Mouse (Mus musculus) lung, postnatal 14 days (tissue): ENCODE data around the gene Snrpd2.

Experiments used
- DNase-seq: peaks from one replicate; pipeline ENCODE4 v3.0.0; 2021

Snrpd2 gene

DNA sequence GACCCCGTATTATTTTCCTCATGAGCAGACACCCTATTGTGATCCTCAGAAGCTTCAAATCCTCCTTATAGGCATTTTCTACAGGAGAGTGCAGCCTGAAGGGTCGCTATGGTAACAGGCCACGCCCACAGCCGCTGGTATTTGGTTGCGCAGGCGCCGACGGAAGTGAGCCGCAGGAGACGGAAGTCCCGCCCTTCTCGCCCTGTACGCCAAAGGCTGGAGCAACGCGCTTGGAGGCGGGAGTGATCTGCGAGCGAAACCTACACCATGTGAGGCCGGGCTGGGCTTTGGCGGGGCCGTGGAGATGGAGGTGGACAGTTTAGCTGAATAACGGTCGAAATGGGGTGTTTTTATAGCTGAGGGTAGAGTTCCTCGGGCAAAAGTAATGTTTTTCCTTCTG is at the start of gene Snrpd2:
Gene Snrpd2 (plus strand): TSS at position 97 of the 400 bp plus-strand sequence.
- peak; percentile 99 for DNase-seq

DNA sequence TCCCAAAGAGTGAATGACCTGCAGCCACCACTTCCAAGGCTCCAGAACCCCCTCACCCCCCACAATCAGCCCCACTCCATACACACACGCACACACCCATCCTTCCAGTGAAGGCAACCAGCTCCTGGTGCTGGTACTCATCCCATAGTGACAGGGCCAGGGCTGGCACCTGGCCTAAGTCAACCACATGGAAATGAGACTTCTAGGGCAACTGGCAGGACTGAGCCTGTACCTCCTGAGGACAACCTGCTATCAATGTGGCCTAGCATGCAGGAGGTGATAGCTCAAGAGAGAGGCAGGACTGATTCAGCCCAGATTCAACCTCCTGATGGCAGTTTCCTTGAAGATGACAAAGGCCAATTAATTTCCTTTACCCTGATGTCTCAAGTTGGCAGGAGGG is 49.2 kb upstream of the Snrpd2 start:
- DNase-seq, result no peak

DNA sequence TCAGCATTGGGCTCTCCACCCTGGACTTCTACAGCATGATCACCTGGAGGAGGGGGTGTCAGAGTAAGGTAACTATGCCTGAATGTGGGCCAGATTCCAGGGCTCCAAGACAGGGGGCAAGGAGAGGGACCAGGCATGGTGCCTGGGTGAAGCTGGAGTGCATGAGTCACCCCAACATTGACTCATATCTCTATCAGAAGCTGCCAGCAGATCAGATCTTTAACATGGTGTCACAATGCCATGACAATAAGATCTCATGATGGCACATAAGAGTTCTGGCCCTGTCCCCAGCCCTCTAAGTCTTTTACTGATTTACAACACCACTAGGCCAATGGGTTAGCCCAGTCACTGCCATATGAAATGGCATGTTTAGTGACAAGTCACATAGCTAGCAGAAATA is 45.8 kb upstream of the Snrpd2 start:
- no peak for DNase-seq

DNA sequence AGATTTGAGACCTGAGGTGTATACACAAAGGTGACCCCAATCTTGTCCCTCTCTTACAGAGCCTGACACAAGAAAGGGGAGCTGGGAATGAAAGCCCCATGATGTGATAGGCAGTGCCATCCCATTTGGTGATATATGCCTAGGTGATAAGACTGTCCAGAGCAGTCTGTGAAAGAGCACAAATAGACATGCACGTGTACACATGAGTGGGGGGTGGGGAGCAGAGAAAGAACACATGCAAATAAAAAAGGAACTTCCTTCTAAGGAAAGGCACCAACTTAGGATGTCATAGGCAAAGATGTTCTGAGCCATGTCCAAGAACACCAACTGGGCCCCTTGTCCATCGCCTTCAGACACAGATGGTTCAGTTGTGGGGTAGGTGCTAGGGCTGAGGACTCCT is 45.0 kb upstream of the Snrpd2 start:
- DNase-seq, result no peak

DNA sequence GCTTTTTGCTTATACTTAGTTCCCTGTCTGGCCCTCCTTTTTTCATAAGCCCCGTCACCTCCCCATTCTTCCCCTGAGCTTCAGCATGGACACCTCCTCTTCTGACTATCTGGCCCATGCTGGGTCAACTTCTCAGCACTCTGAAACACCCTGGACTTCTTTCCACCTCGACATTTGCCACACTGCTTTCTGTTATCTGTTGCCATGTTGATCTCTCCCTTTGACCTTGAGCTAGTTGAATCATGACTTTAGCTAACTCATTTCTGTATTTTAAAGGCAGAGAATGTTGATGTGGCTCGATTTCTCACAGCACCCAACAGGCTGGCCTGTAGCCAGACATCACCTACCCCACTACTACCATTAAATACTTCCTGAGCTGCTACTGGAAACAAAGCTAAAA is 42.1 kb upstream of the Snrpd2 start:
- no peak for DNase-seq

DNA sequence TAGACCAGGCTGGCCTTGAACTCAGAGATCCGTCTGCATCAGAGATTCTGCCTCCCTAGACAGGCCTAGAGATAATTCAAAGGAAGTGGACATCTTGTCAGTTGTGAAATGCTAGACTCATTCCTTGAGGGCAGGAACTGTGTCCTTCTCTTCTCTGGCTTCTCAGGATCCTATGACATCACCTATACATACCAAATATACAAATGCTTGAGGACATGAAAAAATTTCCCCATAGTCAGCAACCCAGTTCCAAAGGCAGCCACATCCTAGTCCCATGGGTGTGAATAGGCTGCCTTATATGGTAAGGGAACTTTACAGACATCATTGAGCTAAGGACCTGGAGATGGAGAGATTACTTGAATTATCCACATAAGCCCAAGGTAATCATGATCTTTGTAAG is 40.0 kb upstream of the Snrpd2 start:
- no peak for DNase-seq

GRCm38 (mm10) chr7:19118028-19118771 is 31.3 kb upstream of the Snrpd2 start, which contains the start of gene Gm4969:
TSS of gene Gm4969 (minus strand) at chr7:19118368.
- peak; percentile 53 for DNase-seq

GRCm38 (mm10) chr7:19119083-19119482 is 30.4 kb upstream of the Snrpd2 start:
- DNase-seq, result no peak

GRCm38 (mm10) chr7:19119631-19120429 is 29.7 kb upstream of the Snrpd2 start, which contains the start of gene Fbxo46:
TSS of gene Fbxo46 (plus strand) at chr7:19119859.
- peak; percentile 91 for DNase-seq

- DNase-seq, result no peak
Observed at GRCm38 (mm10) chr7:19121686-19122085, 27.8 kb upstream of the Snrpd2 start.

DNA sequence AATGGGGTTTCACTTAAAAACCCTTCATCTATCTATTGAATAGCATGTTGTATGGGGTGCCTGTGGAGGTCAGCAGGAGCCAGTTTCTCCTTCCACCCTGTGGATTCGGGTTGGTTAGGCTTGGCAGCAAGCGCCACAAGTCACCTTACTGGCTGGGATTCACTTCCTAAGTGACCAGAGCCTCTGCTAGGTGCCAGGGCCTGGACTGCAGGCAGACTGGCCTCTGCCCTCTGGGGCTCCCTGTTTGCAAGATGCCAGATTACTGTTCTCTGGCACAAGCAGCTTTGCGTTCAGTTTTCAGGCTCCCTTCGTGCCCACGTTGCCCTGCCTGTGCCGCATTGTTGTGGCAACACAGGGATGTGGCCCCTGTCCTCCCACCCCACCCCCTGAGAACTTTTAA is 24.8 kb upstream of the Snrpd2 start:
- no peak for DNase-seq

GRCm38 (mm10) chr7:19127744-19128143 is 21.8 kb upstream of the Snrpd2 start:
- DNase-seq, result no peak

DNA sequence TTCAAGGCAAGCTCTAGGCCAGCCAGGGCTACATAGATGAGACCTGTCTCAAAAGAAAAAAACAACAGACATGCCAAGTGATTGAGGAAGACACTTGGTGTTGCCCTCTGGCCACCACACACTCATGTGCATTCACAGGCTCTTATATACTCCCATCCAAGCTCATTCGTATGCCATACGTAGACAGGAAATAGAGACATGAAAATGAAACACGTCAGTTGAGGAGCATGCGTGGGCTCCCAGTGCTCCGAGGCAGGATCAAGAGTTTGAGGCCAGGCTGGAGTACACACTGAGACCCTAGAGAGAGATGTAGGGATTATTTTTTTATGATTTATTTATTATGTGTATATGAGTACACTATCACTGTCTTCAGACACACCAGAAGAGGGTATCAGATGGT is 20.1 kb upstream of the Snrpd2 start:
- DNase-seq, result no peak

DNA sequence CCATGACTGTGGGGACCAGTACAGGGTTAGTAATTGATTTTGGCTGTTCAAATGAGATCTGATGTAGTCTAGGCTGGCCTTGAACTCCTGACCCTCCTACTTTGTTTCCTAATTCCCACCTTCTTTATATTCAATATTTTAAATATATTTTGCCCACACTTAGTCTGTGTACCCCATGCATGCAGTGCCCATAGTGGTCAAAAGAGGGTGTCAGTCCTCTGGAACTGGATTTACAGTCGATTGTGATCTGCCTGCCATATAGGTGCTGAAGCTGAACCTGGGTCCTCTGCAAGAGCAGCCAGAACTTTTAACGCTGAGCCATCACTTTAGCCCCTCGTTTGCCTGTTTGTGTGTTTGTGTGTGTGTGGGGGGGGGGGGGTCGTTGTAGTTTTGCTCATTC is 18.9 kb upstream of the Snrpd2 start:
- no peak for DNase-seq

DNA sequence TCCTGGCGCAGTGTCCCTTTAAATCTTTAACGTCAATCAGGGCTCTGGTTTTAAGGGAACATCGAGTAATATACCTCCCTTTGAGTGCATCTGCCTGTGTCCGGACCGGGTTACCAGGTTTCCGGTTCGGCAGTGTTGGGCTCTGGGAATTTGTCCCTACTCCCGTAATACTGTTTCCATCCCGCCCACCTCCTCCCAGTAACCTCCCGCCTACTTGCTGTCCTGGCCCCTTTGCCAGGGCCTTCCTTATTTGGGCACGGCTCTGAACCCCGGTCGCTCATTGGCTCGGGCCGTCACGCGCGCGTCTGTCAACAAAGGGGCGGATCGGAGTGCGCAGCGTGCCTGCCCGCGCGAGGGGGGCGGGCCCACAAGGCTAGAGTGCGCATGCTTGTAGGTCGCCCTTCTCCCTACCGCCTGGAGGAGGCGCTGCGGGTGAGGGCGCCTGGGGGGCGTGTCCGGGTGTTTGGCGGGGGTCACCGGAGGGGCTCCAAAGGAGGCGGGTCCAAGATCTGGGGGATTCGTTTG is 18.1 kb upstream of the Snrpd2 start:
- peak; percentile 96 for DNase-seq

DNA sequence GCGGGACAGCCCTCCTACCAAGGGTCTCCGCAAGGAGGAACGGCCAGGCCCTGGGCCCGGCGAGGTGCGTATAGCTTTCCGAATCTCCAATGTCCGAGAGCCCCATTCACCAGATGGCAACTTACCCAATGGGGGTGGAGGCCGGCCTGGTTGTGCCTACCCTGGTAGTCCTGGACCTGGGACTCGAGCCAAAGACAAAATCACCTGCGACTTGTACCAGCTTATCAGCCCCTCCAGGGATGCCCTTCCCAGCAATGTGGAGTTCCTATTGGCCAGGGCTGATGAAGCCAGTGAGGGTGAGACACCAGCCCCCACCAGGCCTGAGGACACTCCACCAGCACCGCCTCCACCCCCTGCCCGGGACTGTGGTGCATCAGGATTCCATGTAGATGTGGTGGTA is 13.4 kb upstream of the Snrpd2 start:
- DNase-seq, result no peak

DNA sequence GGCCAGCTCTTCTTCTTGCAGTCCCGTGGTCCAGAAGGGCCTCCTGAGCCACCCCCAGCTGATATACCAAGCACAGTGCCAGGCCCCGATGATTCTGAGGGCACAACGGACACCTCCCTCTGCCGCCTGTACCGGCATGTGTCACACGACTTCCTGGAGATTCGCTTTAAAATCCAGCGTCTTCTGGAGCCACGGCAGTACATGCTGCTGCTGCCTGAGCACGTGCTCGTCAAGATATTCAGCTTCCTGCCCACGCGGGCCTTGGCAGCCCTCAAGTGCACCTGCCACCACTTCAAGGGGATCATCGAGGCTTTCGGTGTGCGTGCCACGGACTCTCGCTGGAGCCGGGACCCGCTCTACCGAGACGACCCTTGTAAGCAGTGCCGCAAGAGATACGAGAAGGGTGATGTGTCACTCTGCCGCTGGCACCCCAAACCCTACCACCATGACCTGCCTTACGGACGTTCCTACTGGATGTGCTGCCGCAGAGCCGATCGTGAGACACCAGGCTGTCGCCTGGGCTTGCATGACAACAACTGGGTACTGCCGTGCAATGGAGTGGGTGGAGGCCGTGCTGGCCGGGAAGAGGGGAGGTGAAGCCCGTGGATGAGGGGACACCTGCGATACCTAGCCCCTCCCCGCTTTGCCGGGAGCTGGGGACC is 12.7 kb upstream of the Snrpd2 start:
- DNase-seq, result no peak

DNA sequence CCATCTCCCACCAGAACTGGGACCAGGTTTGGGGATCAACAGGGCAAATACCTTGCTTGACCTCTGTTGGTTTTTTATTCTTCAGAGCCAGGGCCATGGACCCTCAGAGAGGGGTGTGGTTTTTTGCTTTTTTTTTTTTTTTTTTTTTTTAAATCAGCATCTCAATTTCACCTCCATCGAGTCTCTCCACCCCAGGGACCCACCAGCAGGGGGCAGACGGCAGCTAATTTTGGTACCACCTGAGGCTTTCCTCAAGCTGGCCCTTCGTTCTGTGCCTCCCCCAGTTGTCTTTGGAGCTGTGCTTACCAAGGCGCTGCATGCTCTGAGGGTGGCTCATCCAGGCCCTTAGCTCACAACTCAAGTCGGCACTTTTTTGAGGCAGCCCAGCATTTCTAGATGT is 12.1 kb upstream of the Snrpd2 start:
- DNase-seq, result peak; percentile 65

GRCm38 (mm10) chr7:19146793-19147192 is 2.7 kb upstream of the Snrpd2 start:
- no peak for DNase-seq

GRCm38 (mm10) chr7:19147497-19148045 is 2.0 kb upstream of the Snrpd2 start:
- DNase-seq, result no peak

- DNase-seq, result no peak
Observed at GRCm38 (mm10) chr7:19148180-19148874, 1.2 kb upstream of the Snrpd2 start.

DNA sequence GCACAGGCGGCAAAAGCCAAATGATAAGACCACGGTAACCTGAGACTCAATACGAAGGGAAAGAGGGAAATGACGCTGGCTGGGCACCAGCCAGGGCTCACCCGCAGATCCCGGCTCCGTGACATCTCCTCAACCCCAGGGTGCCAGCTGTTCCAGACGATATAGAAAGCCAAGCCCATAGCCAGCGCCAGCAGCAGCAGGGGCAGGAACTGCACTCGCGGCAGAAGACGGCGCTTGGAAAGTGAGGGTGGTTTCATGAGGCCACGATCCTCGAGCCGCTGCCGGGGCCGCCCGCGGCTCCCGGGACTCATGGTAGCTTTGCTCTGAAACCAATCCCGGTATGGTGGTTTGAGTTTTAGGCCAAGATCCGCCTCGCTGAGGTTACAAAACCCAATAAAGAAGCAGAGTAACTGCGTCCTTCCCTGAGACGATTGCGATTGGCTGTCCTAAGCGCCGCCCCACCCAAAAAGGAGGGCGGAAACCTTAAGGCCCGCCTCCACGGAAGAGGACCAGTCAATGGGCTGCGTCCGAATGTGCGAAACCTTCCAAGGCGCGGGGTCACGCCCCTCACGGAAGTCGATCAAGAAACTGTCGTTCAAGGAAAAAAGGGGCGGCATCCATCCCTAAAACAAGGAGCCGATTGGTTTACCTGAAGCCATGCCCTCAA is 514 bp upstream of the Snrpd2 start, which contains the start of gene Qpctl:
Gene Qpctl (minus strand): TSS at position 417 of the 667 bp plus-strand sequence.
- peak; percentile 97 for DNase-seq
